7 mouse cellular contexts compared by ENCODE assay signal in genomic region chr5:43841144-43842010, GRCm38 (mm10). TPM values are rescaled to one million over a fixed set of nuclear protein-coding genes. Genes with fewer than 3 reads are reported as not detected.
DNase-seq lines count a peak whose midpoint lies in the region; ATAC-seq lines count a peak whose summit lies in the region.

No protein-coding gene starts in this region.

- peak; percentile 72 for DNase-seq in thymus, postnatal 0 days (ENCODE audit: low spot score)
- no peak for DNase-seq in thymus, adult 18-20 months
- DNase-seq in adrenal gland, postnatal 10 days: peak; percentile 64
- DNase-seq in embryo, embryonic 9.5 days (ENCODE audit: extremely low spot score): peak; percentile 47
- DNase-seq in hindbrain, embryonic 14.5 days (ENCODE audit: low spot score): peak; percentile 83
- peak; percentile 49 for DNase-seq in neural tube, embryonic 11.5 days (ENCODE audit: low spot score)

- ATAC-seq in hindbrain, embryonic 14.5 days (ENCODE audit: low FRiP score): no peak
- ATAC-seq in liver, embryonic 16.5 days (ENCODE audit: low read depth): no peak
- no peak for ATAC-seq in neural tube, embryonic 11.5 days (ENCODE audit: insufficient read depth, low FRiP score, low TSS enrichment)

- H3K9ac ChIP-seq in hindbrain, embryonic 14.5 days: no peak overlapping the region
- H3K9ac ChIP-seq in liver, embryonic 16.5 days (ENCODE audit: low read depth, low read length): no peak overlapping the region
- H3K9ac ChIP-seq in neural tube, embryonic 11.5 days (ENCODE audit: low read length): no peak overlapping the region

- no peaks in the 10 kb centered on the region for H3K9me3 ChIP-seq in hindbrain, embryonic 14.5 days (ENCODE audit: control insufficient read depth, low read length)
- H3K9me3 ChIP-seq in liver, embryonic 16.5 days (replicated peaks; ENCODE audit: control insufficient read depth, low read length): no peaks in the 10 kb centered on the region
- H3K9me3 ChIP-seq in neural tube, embryonic 11.5 days (ENCODE audit: control insufficient read depth, low read length): no peaks in the 10 kb centered on the region

- H3K27ac ChIP-seq in hindbrain, embryonic 14.5 days: no peak overlapping the region
- H3K27ac ChIP-seq in liver, embryonic 16.5 days (ENCODE audit: low read length): no peak overlapping the region
- no peak overlapping the region for H3K27ac ChIP-seq in neural tube, embryonic 11.5 days (ENCODE audit: low read depth, low read length)

- H3K4me2 ChIP-seq in hindbrain, embryonic 14.5 days (replicated peaks): no peak overlapping the region
- peak overlapping the region; percentile 14; the same call in 1 of the 2 replicates for H3K4me2 ChIP-seq in liver, embryonic 16.5 days (ENCODE audit: low read depth, low read length)
- H3K4me2 ChIP-seq in neural tube, embryonic 11.5 days (ENCODE audit: low read depth): no peak overlapping the region

- H3K36me3 ChIP-seq in hindbrain, embryonic 14.5 days (replicated peaks; ENCODE audit: control insufficient read depth, insufficient read depth): no peaks in the 10 kb centered on the region
- H3K36me3 ChIP-seq in liver, embryonic 16.5 days (ENCODE audit: control insufficient read depth, insufficient read depth): no peaks in the 10 kb centered on the region
- H3K36me3 ChIP-seq in neural tube, embryonic 11.5 days (ENCODE audit: control insufficient read depth, insufficient read depth, low read length): no peaks in the 10 kb centered on the region

- 54% methylated on average over 11 of the region's 11 CpGs for WGBS in hindbrain, embryonic 14.5 days
- 22% methylated on average over 11 of the region's 11 CpGs for WGBS in liver, embryonic 16.5 days (ENCODE audit: insufficient replicate concordance)
- 53% methylated on average over 11 of the region's 11 CpGs for WGBS in neural tube, embryonic 11.5 days

- H3K4me3 ChIP-seq in hindbrain, embryonic 14.5 days (replicated peaks; ENCODE audit: low read length): no peak overlapping the region
- peak overlapping the region; percentile 33; the same call in 1 of the 2 replicates for H3K4me3 ChIP-seq in liver, embryonic 16.5 days (ENCODE audit: low read depth, low read length)
- no peak overlapping the region for H3K4me3 ChIP-seq in neural tube, embryonic 11.5 days (ENCODE audit: low read depth, low read length)

- no peaks in the 10 kb centered on the region for H3K27me3 ChIP-seq in hindbrain, embryonic 14.5 days (ENCODE audit: control insufficient read depth, insufficient read depth, low read length)
- no peaks in the 10 kb centered on the region for H3K27me3 ChIP-seq in liver, embryonic 16.5 days (ENCODE audit: control insufficient read depth, insufficient read depth, low read depth, low read length)
- H3K27me3 ChIP-seq in neural tube, embryonic 11.5 days (ENCODE audit: control insufficient read depth, insufficient read depth, low read length): no peaks in the 10 kb centered on the region

- H3K4me1 ChIP-seq in hindbrain, embryonic 14.5 days (replicated peaks; ENCODE audit: control insufficient read depth, insufficient read depth, low read length): no peaks in the 10 kb centered on the region
- H3K4me1 ChIP-seq in liver, embryonic 16.5 days (ENCODE audit: control insufficient read depth, low read depth, low read length): no peaks in the 10 kb centered on the region
- H3K4me1 ChIP-seq in neural tube, embryonic 11.5 days (ENCODE audit: control insufficient read depth, insufficient read depth, low read length): no peaks in the 10 kb centered on the region

RNA-seq across cellular contexts. Expression of gene Fbxl5, which starts 19.9 kb away (rescaled TPM):
- polyA plus RNA-seq in thymus, postnatal 0 days (2015; fragmentation: Nextera tagmentation; extraction: Ambion mirVana): 62.4 and 63.8 TPM in 2 replicates
- 10 to 100 TPM; 46.3 to 48.6 TPM for total RNA-seq in adrenal gland, postnatal 10 days (2021)
- 89.6 and 103 TPM in 2 replicates for polyA plus RNA-seq in hindbrain, embryonic 14.5 days (2014; fragmentation: Nextera tagmentation; extraction: Ambion mirVana)
- polyA plus RNA-seq in liver, embryonic 16.5 days (2015; fragmentation: Nextera tagmentation; extraction: Ambion mirVana): 20.9 and 21.2 TPM in 2 replicates
- polyA plus RNA-seq in neural tube, embryonic 11.5 days (2014; fragmentation: Nextera tagmentation; extraction: Ambion mirVana): 62.1 and 69.0 TPM in 2 replicates

RNA-seq across cellular contexts. Expression of gene Bst1, which starts 22.7 kb away (rescaled TPM):
- 7.2 and 7.4 TPM in 2 replicates for polyA plus RNA-seq in thymus, postnatal 0 days (2015; fragmentation: Nextera tagmentation; extraction: Ambion mirVana)
- 1 to 10 TPM in 1 of 2 experiments, under 1 TPM in 1; 1.00 to 1.6 TPM for total RNA-seq in adrenal gland, postnatal 10 days (2021)
- not detected in 2 replicates for polyA plus RNA-seq in hindbrain, embryonic 14.5 days (2014; fragmentation: Nextera tagmentation; extraction: Ambion mirVana)
- polyA plus RNA-seq in liver, embryonic 16.5 days (2015; fragmentation: Nextera tagmentation; extraction: Ambion mirVana): 1.6 and 1.8 TPM in 2 replicates
- not detected in 2 replicates for polyA plus RNA-seq in neural tube, embryonic 11.5 days (2014; fragmentation: Nextera tagmentation; extraction: Ambion mirVana)

RNA-seq across cellular contexts. Expression of gene Cd38, which starts 27.0 kb away (rescaled TPM):
- polyA plus RNA-seq in thymus, postnatal 0 days (2015; fragmentation: Nextera tagmentation; extraction: Ambion mirVana): 4.6 and 5.0 TPM in 2 replicates
- 10 to 100 TPM; 17.4 to 19.9 TPM for total RNA-seq in adrenal gland, postnatal 10 days (2021)
- 3.3 and 5.2 TPM in 2 replicates for polyA plus RNA-seq in hindbrain, embryonic 14.5 days (2014; fragmentation: Nextera tagmentation; extraction: Ambion mirVana)
- polyA plus RNA-seq in liver, embryonic 16.5 days (2015; fragmentation: Nextera tagmentation; extraction: Ambion mirVana): 15.3 and 16.6 TPM in 2 replicates
- 9.9 and 11.5 TPM in 2 replicates for polyA plus RNA-seq in neural tube, embryonic 11.5 days (2014; fragmentation: Nextera tagmentation; extraction: Ambion mirVana)

Comparison
In these comparisons a context has a peak if more than half of its experiments do, and no peak if none do; other contexts are left out.
1. DNase-seq: peak in thymus, postnatal 0 days (single experiment), adrenal gland, postnatal 10 days (single experiment), embryo, embryonic 9.5 days (single experiment), hindbrain, embryonic 14.5 days (single experiment) and neural tube, embryonic 11.5 days (single experiment); none in thymus, adult 18-20 months (0 of 2).